Comparison of ENCODE assay signal across 19 mouse cellular contexts in the genomic region with DNA sequence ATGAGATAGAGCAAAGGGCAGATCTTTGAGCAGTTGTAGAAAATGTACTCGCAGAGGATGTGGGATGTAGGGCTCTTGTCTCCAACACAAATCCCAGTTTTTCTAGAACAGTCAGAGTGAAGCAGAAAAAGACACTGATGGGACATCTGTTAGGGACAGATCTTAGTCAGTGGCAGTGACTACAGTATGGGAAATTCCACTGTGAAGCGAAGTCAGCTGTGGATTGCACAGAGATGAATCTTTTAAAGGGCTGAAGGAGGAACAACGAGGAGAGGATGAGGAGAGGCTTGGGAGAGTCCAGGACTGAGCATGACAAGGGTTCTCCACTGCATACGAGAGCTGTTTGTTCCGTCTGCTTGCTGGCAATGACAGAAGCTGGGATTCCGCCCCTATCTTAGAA.
"Had no signal": no experiment of that assay in that cellular context is flagged by ENCODE, and none has a peak within 500 bp of the region (broad histone marks: within the 10 kb centered on the region; RNA-seq: fewer than 3 reads in every experiment).

No protein-coding gene starts in this region.

- H3K4me1 ChIP-seq: limb, embryonic 10.5 days; limb, embryonic 13.5 days; midbrain, embryonic 12.5 days; midbrain, embryonic 15.5 days; neural tube, embryonic 15.5 days had no signal

- H3K27me3 ChIP-seq: limb, embryonic 13.5 days; liver, embryonic 13.5 days; midbrain, embryonic 12.5 days; midbrain, embryonic 15.5 days; neural tube, embryonic 12.5 days; neural tube, embryonic 15.5 days had no signal

- H3K9me3 ChIP-seq: limb, embryonic 10.5 days; limb, embryonic 13.5 days; liver, embryonic 13.5 days; midbrain, embryonic 12.5 days; midbrain, embryonic 15.5 days; neural tube, embryonic 12.5 days; neural tube, embryonic 15.5 days had no signal

- H3K27ac ChIP-seq: kidney, postnatal 0 days; limb, embryonic 10.5 days; limb, embryonic 13.5 days; liver, embryonic 13.5 days; macrophage; midbrain, embryonic 12.5 days; midbrain, embryonic 15.5 days; neural tube, embryonic 12.5 days; neural tube, embryonic 15.5 days had no signal

- H3K9ac ChIP-seq: limb, embryonic 13.5 days; liver, embryonic 13.5 days; lung, embryonic 14.5 days; midbrain, embryonic 12.5 days; midbrain, embryonic 15.5 days; neural tube, embryonic 12.5 days; neural tube, embryonic 15.5 days had no signal

- ATAC-seq: lung, postnatal 0 days; midbrain, embryonic 15.5 days had no signal

- H3K4me2 ChIP-seq: limb, embryonic 13.5 days; liver, embryonic 13.5 days; lung, embryonic 14.5 days; midbrain, embryonic 12.5 days; midbrain, embryonic 15.5 days; neural tube, embryonic 12.5 days; neural tube, embryonic 15.5 days had no signal

- DNase-seq: kidney, adult 2 months; kidney, postnatal 25 days; layer of hippocampus, postnatal 36 days; liver; liver, embryonic 13.5 days; lung, embryonic 14.5 days; right cerebral cortex, postnatal 25 days; thymus, adult 2 months; thymus, postnatal 14 days; thymus, postnatal 4 days had no signal

- H3K36me3 ChIP-seq: limb, embryonic 10.5 days; limb, embryonic 13.5 days; liver, embryonic 13.5 days; neural tube, embryonic 12.5 days had no signal

- H3K4me3 ChIP-seq: limb, embryonic 10.5 days; limb, embryonic 13.5 days; liver, embryonic 13.5 days; midbrain, embryonic 12.5 days; midbrain, embryonic 15.5 days; neural tube, embryonic 12.5 days; neural tube, embryonic 15.5 days had no signal
